Mouse (Mus musculus) erythroblast, embryonic 14.5 days (primary cell): ENCODE data around the gene Icmt.

Experiments used
- GATA1 ChIP-seq: IDR thresholded peaks from 2 replicates; pipeline ENCODE4 v1.6.1; 2012; ENCODE audit warnings: low read length, inconsistent platforms, mixed read lengths
- TAL1 ChIP-seq: IDR thresholded peaks from 3 replicates; pipeline ENCODE4 v1.6.1; 2012; ENCODE audit warnings: low read length, inconsistent platforms, mixed read lengths

GRCm38 (mm10) chr4:152272006-152272405 lies 25.0 kb upstream of the Icmt start:
- TF ChIP-seq GATA1 = no peak
- no peak for TF ChIP-seq TAL1
